Mouse (Mus musculus) cerebral cortex, adult 2 months (tissue): Measurements from ENCODE around the gene Mrpl20.

ENCODE experiments used
- WGBS: fragments of 180-500 bp; shearing (Covaris S2); methylation state at CpG from one replicate; pipeline ENCODE4 v1.1.7; 2018; 5-methylcytosine and 5-hydroxymethylcytosine counted together

The Mrpl20 gene

DNA sequence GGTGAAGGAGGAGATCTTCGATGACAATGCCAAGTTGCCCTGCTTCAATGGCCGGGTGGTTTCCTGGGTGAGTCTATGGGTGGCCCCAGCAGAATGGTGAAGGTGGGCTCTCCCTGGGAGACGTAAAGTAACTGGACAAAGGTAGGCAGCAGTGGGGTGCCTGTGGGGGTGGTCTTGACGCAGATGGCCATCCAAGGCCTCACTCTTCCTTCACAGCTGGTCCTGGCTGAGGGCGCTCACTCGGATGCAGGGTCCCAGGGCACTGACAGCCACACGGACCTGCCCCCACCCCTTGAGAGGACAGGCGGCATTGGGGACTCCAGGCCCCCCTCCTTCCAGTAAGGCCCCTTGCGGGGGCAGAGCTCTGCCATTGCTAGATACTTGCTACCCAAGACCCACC lies 50.7 kb downstream of the Mrpl20 start:
- WGBS: 88% methylated on average over 9 of the region's 9 CpGs

DNA sequence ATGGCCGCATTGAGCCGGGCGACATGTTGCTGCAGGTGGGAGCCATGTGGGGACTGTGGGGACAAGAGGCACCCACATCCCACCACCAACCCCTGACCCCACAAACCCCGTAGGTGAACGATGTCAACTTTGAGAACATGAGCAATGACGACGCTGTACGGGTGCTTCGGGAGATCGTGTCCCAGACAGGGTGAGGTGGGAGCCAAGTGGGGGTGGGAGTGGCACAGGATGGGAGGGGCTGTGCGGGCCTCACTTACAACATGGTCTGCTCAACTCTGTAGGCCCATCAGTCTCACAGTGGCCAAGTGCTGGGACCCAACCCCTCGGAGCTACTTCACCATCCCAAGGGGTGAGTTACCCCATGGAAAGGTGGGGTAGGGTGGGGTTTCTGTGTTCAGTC lies 52.3 kb downstream of the Mrpl20 start:
- 92% methylated on average over 12 of the region's 12 CpGs for WGBS

DNA sequence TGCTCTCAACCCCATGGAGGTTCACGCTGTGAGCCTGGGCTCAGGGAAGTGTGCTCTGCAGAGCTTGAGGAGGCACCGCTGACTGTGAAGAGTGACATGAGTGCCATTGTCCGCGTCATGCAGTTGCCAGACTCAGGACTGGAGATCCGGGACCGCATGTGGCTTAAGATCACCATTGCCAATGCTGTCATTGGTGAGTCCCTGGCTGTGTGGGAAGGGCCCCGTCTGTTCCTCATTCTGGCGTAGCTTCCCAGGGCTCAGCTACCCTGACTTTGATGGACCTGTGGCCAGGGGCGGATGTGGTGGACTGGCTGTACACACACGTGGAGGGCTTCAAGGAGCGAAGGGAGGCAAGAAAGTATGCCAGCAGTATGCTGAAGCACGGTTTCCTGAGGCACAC lies 53.4 kb downstream of the Mrpl20 start:
- 81% methylated on average over 12 of the region's 12 CpGs for WGBS

DNA sequence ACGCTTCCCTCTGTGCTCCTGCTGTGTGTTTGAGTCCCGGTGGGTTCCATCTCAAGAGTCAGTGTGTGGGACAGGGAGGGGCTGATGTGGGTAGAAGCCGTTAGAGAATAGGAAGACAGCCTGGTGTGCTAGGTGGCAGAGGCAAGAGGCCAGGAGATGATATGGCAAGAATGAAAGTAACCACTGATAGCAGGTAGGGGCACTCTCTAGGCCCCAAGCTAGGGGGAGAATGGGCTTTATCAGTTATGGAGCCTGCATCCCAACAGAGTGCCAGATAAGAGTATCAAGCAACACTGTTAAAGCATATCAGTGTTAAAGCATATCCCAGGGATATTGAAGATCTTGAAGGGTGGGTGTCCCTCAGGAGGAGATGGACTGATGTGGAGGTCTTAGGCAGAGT lies 54.2 kb downstream of the Mrpl20 start:
- 56% methylated on average over 3 of the region's 3 CpGs for WGBS

DNA sequence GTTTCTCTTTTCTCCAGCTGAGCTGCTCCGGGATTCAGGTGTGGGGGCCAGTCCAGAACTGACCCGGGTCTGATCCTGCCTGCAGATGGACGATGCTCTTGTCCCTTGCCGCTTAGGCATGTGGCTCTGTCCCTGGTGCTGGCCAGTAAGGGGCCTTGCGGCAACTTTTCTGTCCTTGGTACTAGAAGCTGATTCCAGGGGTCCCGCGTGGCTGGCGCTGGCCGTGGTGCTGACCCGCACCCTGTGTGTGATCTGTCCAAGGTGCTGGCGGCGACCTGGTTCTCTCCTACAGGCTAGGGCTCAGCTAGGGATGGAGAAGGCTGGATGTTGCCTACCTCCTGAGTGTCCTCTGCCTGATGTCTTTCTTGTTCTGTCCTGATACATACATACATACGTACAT lies 56.6 kb downstream of the Mrpl20 start:
- 38% methylated on average over 13 of the region's 13 CpGs for WGBS
